Mouse (Mus musculus) MEL (cell line): ENCODE measurements around the gene Ckap2l. TPM values are rescaled to one million over a fixed set of nuclear protein-coding genes. Genes with fewer than 3 reads are reported as not detected.

ENCODE experiments used
- DNase-seq: peaks from one replicate; pipeline ENCODE4 v3.0.0; 2011; ENCODE audit warnings: low read depth, low spot score
- H3K27ac ChIP-seq: 2 replicates; pipeline ENCODE4 v1.5.1; 2012; ENCODE audit warnings: low read depth, mild to moderate bottlenecking, control low read depth, low read length, moderate library complexity; ENCODE audit not compliant: control insufficient read depth
- H3K27me3 ChIP-seq, 2 experiments: fragments of 150-350 bp in 1 of 2; sonication (generic) in 1 of 2; 2 replicates each; pipeline ENCODE4 v1.6.1; 2012; ENCODE audit warnings: low read length in 2 of 2, mild to moderate bottlenecking in 2 of 2, improper control_type of control experiment in 1 of 2, moderate library complexity in 1 of 2; ENCODE audit not compliant: insufficient read depth in 2 of 2, control insufficient read depth in 1 of 2
- H3K36me3 ChIP-seq, 2 experiments: 2 replicates each; pipeline ENCODE4 v1.6.1; 2012 to 2014; ENCODE audit warnings: low read length in 2 of 2, improper control_type of control experiment in 1 of 2, inconsistent platforms in 1 of 2, mild to moderate bottlenecking in 1 of 2; ENCODE audit not compliant: insufficient read depth in 2 of 2, control insufficient read depth in 1 of 2
- H3K4me1 ChIP-seq, 2 experiments: fragments of 150-350 bp in 1 of 2; sonication (generic) in 1 of 2; 2 replicates each; pipeline ENCODE4 v1.6.1; 2012; ENCODE audit warnings: low read length in 2 of 2, improper control_type of control experiment in 1 of 2, mild to moderate bottlenecking in 1 of 2; ENCODE audit not compliant: insufficient read depth in 2 of 2, control insufficient read depth in 1 of 2
- H3K4me3 ChIP-seq, 2 experiments: fragments of 150-350 bp in 1 of 2; sonication (generic) in 1 of 2; 2 replicates each; pipeline ENCODE4 v1.5.1; 2012; ENCODE audit warnings: low read depth in 2 of 2, low read length in 2 of 2, mild to moderate bottlenecking in 2 of 2, moderate library complexity in 2 of 2, control low read depth in 1 of 2, improper control_type of control experiment in 1 of 2; ENCODE audit not compliant: control insufficient read depth in 1 of 2, insufficient read depth in 1 of 2
- H3K79me2 ChIP-seq: 2 replicates; pipeline ENCODE4 v1.6.1; 2012; ENCODE audit warnings: mild to moderate bottlenecking, low read length, moderate library complexity; ENCODE audit not compliant: control insufficient read depth, poor library complexity, insufficient read depth
- H3K9ac ChIP-seq: 2 replicates; pipeline ENCODE4 v1.6.1; 2012; ENCODE audit warnings: low read depth, mild to moderate bottlenecking, control low read depth, low read length, moderate library complexity; ENCODE audit not compliant: control insufficient read depth, poor library complexity, severe bottlenecking
- H3K9me3 ChIP-seq: fragments of 150-350 bp; sonication (generic); replicated peaks from 2 replicates; pipeline ENCODE4 v1.6.1; 2012; ENCODE audit warnings: mild to moderate bottlenecking, low read length, improper control_type of control experiment, moderate library complexity; ENCODE audit not compliant: insufficient read depth
- BHLHE40 ChIP-seq: IDR thresholded peaks from 2 replicates; pipeline ENCODE4 v1.6.1; 2012; ENCODE audit warnings: low read depth, mild to moderate bottlenecking, inconsistent platforms, low read length, improper control_type of control experiment, borderline replicate concordance
- E2F4 ChIP-seq: IDR thresholded peaks from 2 replicates; pipeline ENCODE4 v1.6.1; 2011; ENCODE audit warnings: low read depth, low read length, improper control_type of control experiment, borderline replicate concordance
- ELF1 ChIP-seq: IDR thresholded peaks from 2 replicates; pipeline ENCODE4 v1.6.1; 2014; ENCODE audit warnings: low read depth, mild to moderate bottlenecking, inconsistent platforms, low read length, improper control_type of control experiment, moderate library complexity
- EP300 ChIP-seq, 2 experiments: IDR thresholded peaks; 2 replicates each; pipeline ENCODE4 v1.6.1; 2011; ENCODE audit warnings: improper control_type of control experiment in 2 of 2, low read length in 2 of 2, low read depth in 1 of 2, mild to moderate bottlenecking in 1 of 2
- ETS1 ChIP-seq: IDR thresholded peaks from 2 replicates; pipeline ENCODE4 v1.6.1; 2012; ENCODE audit warnings: low read depth, mild to moderate bottlenecking, inconsistent platforms, low read length, improper control_type of control experiment, moderate library complexity
- JUND ChIP-seq: IDR thresholded peaks from 2 replicates; pipeline ENCODE4 v1.6.1; 2011; ENCODE audit warnings: low read depth, mild to moderate bottlenecking, improper control_type of control experiment, low read length
- MAFK ChIP-seq: IDR thresholded peaks from 2 replicates; pipeline ENCODE4 v1.6.1; 2011; ENCODE audit warnings: low read depth, mild to moderate bottlenecking, low read length, improper control_type of control experiment, borderline replicate concordance
- MAZ ChIP-seq: IDR thresholded peaks from 2 replicates; pipeline ENCODE4 v1.6.1; 2012; ENCODE audit warnings: low read depth, mild to moderate bottlenecking, inconsistent platforms, low read length, improper control_type of control experiment
- MEF2A ChIP-seq: IDR thresholded peaks from 2 replicates; pipeline ENCODE4 v1.6.1; 2014; ENCODE audit warnings: low read depth, mild to moderate bottlenecking, inconsistent platforms, low read length, improper control_type of control experiment; ENCODE audit not compliant: poor library complexity, insufficient replicate concordance, severe bottlenecking; ENCODE audit errors: extremely low read depth
- MXI1 ChIP-seq: IDR thresholded peaks from 2 replicates; pipeline ENCODE4 v1.6.1; 2011; ENCODE audit warnings: mild to moderate bottlenecking, low read depth, low read length, improper control_type of control experiment
- MYB ChIP-seq: IDR thresholded peaks from 2 replicates; pipeline ENCODE4 v1.6.1; 2011; ENCODE audit warnings: mild to moderate bottlenecking, low read depth, low read length, improper control_type of control experiment
- NELFE ChIP-seq: IDR thresholded peaks from 2 replicates; pipeline ENCODE4 v1.6.1; 2011; ENCODE audit warnings: low read depth, low read length, improper control_type of control experiment
- POLR2A ChIP-seq, 2 experiments: IDR thresholded peaks; 2 replicates each; pipeline ENCODE4 v1.6.1; 2011 to 2012; ENCODE audit warnings: low read length in 2 of 2, mild to moderate bottlenecking in 2 of 2, control low read depth in 1 of 2, improper control_type of control experiment in 1 of 2, low read depth in 1 of 2, moderate library complexity in 1 of 2; ENCODE audit not compliant: control insufficient read depth in 1 of 2, insufficient read depth in 1 of 2, poor library complexity in 1 of 2
- TAL1 ChIP-seq: IDR thresholded peaks from 2 replicates; pipeline ENCODE4 v1.6.1; 2012; ENCODE audit warnings: mild to moderate bottlenecking, inconsistent platforms, low read length, moderate library complexity, mixed read lengths
- TBP ChIP-seq: IDR thresholded peaks from 2 replicates; pipeline ENCODE4 v1.8.0; 2011; ENCODE audit warnings: low read depth, low read length, improper control_type of control experiment
- UBTF ChIP-seq: IDR thresholded peaks from 2 replicates; pipeline ENCODE4 v1.6.1; 2012; ENCODE audit warnings: low read depth, mild to moderate bottlenecking, inconsistent platforms, low read length, improper control_type of control experiment, moderate library complexity, borderline replicate concordance; ENCODE audit not compliant: insufficient read depth
- ZMIZ1 ChIP-seq: IDR thresholded peaks from 2 replicates; pipeline ENCODE4 v1.6.1; 2012; ENCODE audit warnings: low read depth, mild to moderate bottlenecking, inconsistent platforms, low read length, improper control_type of control experiment, moderate library complexity
- polyA plus RNA-seq, 2 experiments: library from polyadenylated mRNA; stranded (reverse) in 1 of 2; unstranded in 1 of 2; fragments of >175 nt in 1 of 2; fragments of >200 nt in 1 of 2; gene quantifications; 2 replicates each; pipeline versions ENCODE4 v1.2.1 to v1.2.4; 2012; ENCODE audit warnings: low replicate concordance in 2 of 2, low read depth in 1 of 2; ENCODE audit not compliant: insufficient read length in 2 of 2, insufficient read depth in 1 of 2, missing spikeins in 1 of 2
- total RNA-seq: library from RNA; depleted of rRNA; stranded (reverse); fragments of 300-350 nt; gene quantifications from 2 replicates; pipeline ENCODE4 v1.2.3, GENCODE M21; 2012

Ckap2l gene
- total and polyA plus RNA-seq, 3 experiments = 10.6 to 25.7 TPM; not detected in 1

DNA sequence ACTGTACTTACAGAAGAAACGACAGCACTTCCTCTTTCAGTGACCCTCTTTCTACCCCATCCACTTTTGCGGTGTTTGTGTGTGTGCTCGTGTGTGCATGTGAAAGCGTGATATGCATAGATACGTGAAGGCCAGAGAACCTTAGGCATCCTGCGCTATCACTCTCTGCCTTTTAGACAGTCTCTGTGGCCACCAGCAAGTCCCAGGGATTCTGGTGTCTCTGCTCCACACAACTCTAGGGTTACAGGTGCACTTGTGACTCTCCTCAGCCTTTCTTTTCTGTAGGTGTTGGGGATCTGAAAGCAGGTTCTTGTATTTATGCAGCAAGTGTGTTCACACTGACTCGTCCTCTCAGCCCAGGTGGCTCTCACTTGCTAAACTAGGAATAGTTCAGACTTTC is 31.7 kb downstream of the Ckap2l start:
- TF ChIP-seq MAFK = no peak
- no peak for TF ChIP-seq MYB
- no peak for TF ChIP-seq TBP
- no peak for TF ChIP-seq JUND
- no peak for TF ChIP-seq POLR2A (IDR thresholded peaks at IDR 0.05; ENCODE audit: control insufficient read depth in 1 of 2, insufficient read depth in 1 of 2, low read depth in 1 of 2, low read length in 2 of 2, poor library complexity in 1 of 2)
- no peak for TF ChIP-seq NELFE
- no peak for DNase-seq
- Histone ChIP-seq H3K9ac (no peak overlapping the region), H3K27ac (no peak overlapping the region), H3K4me3 (no peak overlapping the region), H3K9me3 (no peaks in the 10 kb centered on the region), H3K36me3 (peaks cover 0 to 3% of the 10 kb centered on the region in 2 experiments; a peak in 1 of 4 replicates), H3K27me3 (no peaks in the 10 kb centered on the region), H3K4me1 (no peaks in the 10 kb centered on the region), H3K79me2 (no peaks in the 10 kb centered on the region)

GRCm38 (mm10) chr2:129263073-129263472 is 33.9 kb downstream of the Ckap2l start:
- no peaks in the 10 kb centered on the region for H3K27me3 ChIP-seq
- H3K4me3 ChIP-seq = no peak overlapping the region
- no peak overlapping the region for H3K9ac ChIP-seq
- no peak overlapping the region for H3K27ac ChIP-seq
- no peak for DNase-seq
- no peaks in the 10 kb centered on the region for H3K36me3 ChIP-seq
- H3K9me3 ChIP-seq = no peaks in the 10 kb centered on the region
- H3K4me1 ChIP-seq = no peaks in the 10 kb centered on the region
- TF ChIP-seq MEF2A (no peak), ELF1 (no peak), TAL1 (no peak), EP300 (IDR thresholded peaks at IDR 0.05; ENCODE audit: low read depth in 1 of 2, low read length in 2 of 2) (no peak), MYB (no peak), UBTF (no peak), MAZ (no peak), MXI1 (no peak), E2F4 (no peak), ETS1 (no peak), ZMIZ1 (no peak), NELFE (no peak), BHLHE40 (no peak), TBP (no peak)
- TF ChIP-seq, all 39 proteins: peak for 0
- no peaks in the 10 kb centered on the region for H3K79me2 ChIP-seq
